Mouse (Mus musculus) midbrain, postnatal 0 days (tissue): ENCODE measurements around the gene Tsen34. TPM values are rescaled to one million over a fixed set of nuclear protein-coding genes. Genes with fewer than 3 reads are reported as not detected.
A peak's percentile ranks its signal among the peaks of the same experiment; 100 is the strongest.

ENCODE experiments used
- ATAC-seq: fragments of 200-750 bp; cut with Nextera tagmentation; 2 replicates; pipeline ENCODE4 v1.8.0; 2017; ENCODE audit warnings: moderate number of reproducible peaks, mild to moderate bottlenecking, moderate TSS enrichment, moderate library complexity; ENCODE audit not compliant: low FRiP score
- DNase-seq: peaks from one replicate; pipeline ENCODE4 v3.0.0-alpha.2; 2015; ENCODE audit warnings: low spot score
- H3K27ac ChIP-seq: fragments of 300-500 bp; sonication (generic); 2 replicates; pipeline ENCODE4 v1.5.1; 2014; ENCODE audit warnings: low read depth, mild to moderate bottlenecking, low read length, mixed read lengths
- H3K27me3 ChIP-seq: fragments of 300-500 bp; sonication (generic); 2 replicates; pipeline ENCODE4 v1.6.1; 2014; ENCODE audit warnings: low read length, control low read depth, mixed read lengths; ENCODE audit not compliant: insufficient read depth
- H3K36me3 ChIP-seq: fragments of 300-500 bp; sonication (generic); 2 replicates; pipeline ENCODE4 v1.6.1; 2014; ENCODE audit warnings: low read length, control low read depth, mixed read lengths; ENCODE audit not compliant: insufficient read depth
- H3K4me1 ChIP-seq: fragments of 300-500 bp; sonication (generic); 2 replicates; pipeline ENCODE4 v1.6.1; 2014; ENCODE audit warnings: mild to moderate bottlenecking, control low read depth, antibody characterized with exemption, low read length, mixed read lengths; ENCODE audit not compliant: insufficient read depth
- H3K4me2 ChIP-seq: fragments of 300-500 bp; sonication (generic); 2 replicates; pipeline ENCODE4 v1.6.1; 2014; ENCODE audit warnings: low read depth, mild to moderate bottlenecking, low read length, mixed read lengths; ENCODE audit not compliant: poor library complexity, severe bottlenecking
- H3K4me3 ChIP-seq: fragments of 300-500 bp; sonication (generic); 2 replicates; pipeline ENCODE4 v1.5.1; 2014; ENCODE audit warnings: low read depth, mild to moderate bottlenecking, low read length, moderate library complexity
- H3K9ac ChIP-seq: fragments of 300-500 bp; sonication (generic); replicated peaks from 2 replicates; pipeline ENCODE4 v1.6.1; 2014; ENCODE audit warnings: mild to moderate bottlenecking, low read length, moderate library complexity, mixed read lengths; ENCODE audit not compliant: poor library complexity, severe bottlenecking
- H3K9me3 ChIP-seq: fragments of 300-500 bp; sonication (generic); 2 replicates; pipeline ENCODE4 v1.6.1; 2016; ENCODE audit warnings: low read length, control low read depth
- CTCF ChIP-seq: IDR thresholded peaks from 2 replicates; pipeline ENCODE4 v1.5.1; 2016; ENCODE audit warnings: antibody characterized with exemption, mild to moderate bottlenecking
- WGBS: fragments of 180-500 bp; shearing (Covaris S2); extraction: QIAGEN DNeasy Blood & Tissue Kit; methylation state at CpG from one replicate; pipeline ENCODE4 v1.1.7; 2014; 5-methylcytosine and 5-hydroxymethylcytosine counted together
- polyA plus RNA-seq: library from polyadenylated mRNA; unstranded; fragments of >200 nt; fragmentation: Nextera tagmentation; extraction: Ambion mirVana; gene quantifications from 2 replicates; pipeline ENCODE4 v1.2.1, GENCODE M21; 2015
- total RNA-seq: library from RNA; depleted of rRNA; stranded (reverse); fragments of >200 nt; gene quantifications from 2 replicates; pipeline ENCODE4 v1.2.3, GENCODE M21; 2014

Gene Tsen34
- total and polyA plus RNA-seq, 2 experiments from 2014 or later, result 260 to 396 TPM

- ATAC-seq (no peak), DNase-seq (no peak)
- TF ChIP-seq CTCF, result no peak
- whole genome bisulfite sequencing, result 55% methylated on average over 9 of the region's 9 CpGs
- Histone ChIP-seq H3K4me3 (no peak within 1 kb of the TSS), H3K9ac (no peak within 1 kb of the TSS), H3K9me3 (no peaks in the 10 kb centered on the region), H3K27ac (no peak within 1 kb of the TSS), H3K4me1 (no peaks in the 10 kb centered on the region), H3K4me2 (no peak within 1 kb of the TSS), H3K27me3 (no peaks in the 10 kb centered on the region), H3K36me3 (peaks cover 8% of the 10 kb centered on the region; the same call in 1 of the 2 replicates)
Observed at GRCm38 (mm10) chr7:3677342-3677741, 15.3 kb upstream of the Tsen34 start, which contains the start of gene Tmc4. Gene Tmc4 (minus strand): TSS chr7:3677553.

DNA sequence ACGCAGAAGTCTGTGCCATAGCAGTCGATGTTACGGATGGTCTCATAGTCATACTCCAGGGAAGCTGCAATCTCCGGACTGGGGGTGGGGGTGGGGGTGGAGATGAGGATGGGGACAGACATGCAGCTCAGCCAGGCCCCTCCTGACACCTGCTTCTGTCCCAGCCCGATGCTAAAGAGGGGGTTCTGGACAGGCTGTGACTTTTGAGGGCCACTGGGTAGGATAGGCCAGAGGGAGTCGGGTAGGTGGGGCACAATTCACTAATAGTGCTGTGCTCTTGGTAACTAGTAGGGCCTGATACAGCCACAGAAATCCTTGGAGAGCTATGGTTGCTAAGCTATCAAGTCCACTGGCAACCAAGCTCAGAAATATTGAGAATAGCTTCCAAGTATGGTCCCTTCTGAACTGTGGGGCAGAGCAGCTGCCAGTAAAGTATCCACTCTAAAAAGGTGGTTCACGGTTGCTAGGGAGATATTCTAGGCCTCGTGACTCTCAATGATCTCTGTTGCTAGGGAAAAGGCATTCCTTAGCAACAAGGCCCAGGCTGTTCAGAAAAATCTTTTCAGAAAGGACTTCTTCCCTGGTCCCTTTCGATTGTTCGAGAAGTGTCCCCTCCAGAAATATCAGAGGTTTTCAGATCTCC is 8.6 kb upstream of the Tsen34 start:
- Histone ChIP-seq H3K36me3 (peaks cover 24% of the 10 kb centered on the region), H3K4me1 (peaks cover 12% of the 10 kb centered on the region; the same call in 1 of the 2 replicates), H3K4me3 (no peak overlapping the region), H3K4me2 (0 out of 2 replicates have a peak overlapping the region, but pooled peaks have one; percentile 6), H3K27me3 (no peaks in the 10 kb centered on the region), H3K9ac (peak overlapping the region; percentile 8; the same call in 1 of the 2 replicates), H3K27ac (peak overlapping the region; percentile 74), H3K9me3 (no peaks in the 10 kb centered on the region)
- TF ChIP-seq CTCF, result no peak
- DNase-seq, result peak; percentile 76
- peak; percentile 79 for ATAC-seq
- WGBS, result 44% methylated on average over 10 of the region's 10 CpGs

GRCm38 (mm10) chr7:3684698-3685097 is 8.0 kb upstream of the Tsen34 start:
- ATAC-seq (no peak; the same call in 1 of the 2 replicates), DNase-seq (no peak)
- Histone ChIP-seq H3K27ac (peak overlapping the region; percentile 74), H3K27me3 (no peaks in the 10 kb centered on the region), H3K9me3 (no peaks in the 10 kb centered on the region), H3K9ac (no peak overlapping the region; the same call in 1 of the 2 replicates), H3K36me3 (peaks cover 20% of the 10 kb centered on the region), H3K4me2 (no peak overlapping the region), H3K4me3 (no peak overlapping the region), H3K4me1 (peaks cover 12% of the 10 kb centered on the region; the same call in 1 of the 2 replicates)
- no peak for TF ChIP-seq CTCF
- WGBS, result 58% methylated on average over 8 of the region's 8 CpGs

- WGBS, result 86% methylated on average over 31 of the region's 31 CpGs
- TF ChIP-seq CTCF, result no peak
Observed at GRCm38 (mm10) chr7:3685400-3686187, 7.1 kb upstream of the Tsen34 start.

GRCm38 (mm10) chr7:3691919-3692318 is 744 bp upstream of the Tsen34 start:
- Histone ChIP-seq H3K27me3 (no peaks in the 10 kb centered on the region), H3K4me3 (peak overlapping the region; percentile 72), H3K27ac (peak overlapping the region; percentile 96), H3K36me3 (peaks cover 9% of the 10 kb centered on the region), H3K9me3 (no peaks in the 10 kb centered on the region), H3K4me1 (peaks cover 9% of the 10 kb centered on the region; the same call in 1 of the 2 replicates), H3K9ac (peak overlapping the region; percentile 86), H3K4me2 (peak overlapping the region; percentile 63)
- no peak for DNase-seq
- ATAC-seq, result no peak
- no peak for TF ChIP-seq CTCF
- WGBS, result 36% methylated on average over 3 of the region's 3 CpGs

More at GRCm38 (mm10) chr7:3685400-3686187, 7.1 kb upstream of the Tsen34 start:
- no peak overlapping the region for H3K4me2 ChIP-seq
- H3K9me3 ChIP-seq, result no peaks in the 10 kb centered on the region
- H3K27me3 ChIP-seq, result no peaks in the 10 kb centered on the region
- DNase-seq (no peak), ATAC-seq (no peak)
- no peak overlapping the region for H3K4me3 ChIP-seq
- H3K36me3 ChIP-seq, result peaks cover 20% of the 10 kb centered on the region
- peaks cover 12% of the 10 kb centered on the region; the same call in 1 of the 2 replicates for H3K4me1 ChIP-seq
- H3K9ac ChIP-seq, result no peak overlapping the region
- H3K27ac ChIP-seq, result peak overlapping the region; percentile 74
